Mouse (Mus musculus): ENCODE measurements around the gene Sec11a.

- no peak for TF ChIP-seq POLR2A (IDR thresholded peaks at IDR 0.05; ENCODE audit: borderline replicate concordance, control insufficient read depth, low read depth, low read length)
- no peak for TF ChIP-seq CTCF (IDR thresholded peaks at IDR 0.05; ENCODE audit: control insufficient read depth, insufficient read depth, low read length)
Observed at GRCm38 (mm10) chr7:80904921-80905515, 42.6 kb downstream of the Sec11a start, which contains the start of gene Nmb.
